Mouse (Mus musculus) T-cell, adult 2 months (primary cell): Measurements from ENCODE around the gene Dnah2.

Experiments
- DNase-seq: peaks from one replicate; pipeline ENCODE4 v3.0.0; 2022; ENCODE audit warnings: low spot score

The Dnah2 gene

GRCm38 (mm10) chr11:69528031-69528390 is 20.9 kb downstream of the Dnah2 start:
- DNase-seq = no peak

- DNase-seq = no peak
Observed at GRCm38 (mm10) chr11:69527098-69528030, 21.5 kb downstream of the Dnah2 start.

- DNase-seq = no peak
Observed at GRCm38 (mm10) chr11:69526631-69527030, 22.3 kb downstream of the Dnah2 start.

- no peak for DNase-seq
Observed at GRCm38 (mm10) chr11:69525661-69526060, 23.2 kb downstream of the Dnah2 start.

- no peak for DNase-seq
Observed at GRCm38 (mm10) chr11:69523651-69524050, 25.3 kb downstream of the Dnah2 start.

GRCm38 (mm10) chr11:69521526-69522149 is 27.3 kb downstream of the Dnah2 start:
- DNase-seq = no peak

GRCm38 (mm10) chr11:69519976-69520375 is 28.9 kb downstream of the Dnah2 start:
- DNase-seq = no peak

- no peak for DNase-seq
Observed at GRCm38 (mm10) chr11:69516661-69517060, 32.2 kb downstream of the Dnah2 start.

GRCm38 (mm10) chr11:69516151-69516640 is 32.7 kb downstream of the Dnah2 start:
- no peak for DNase-seq

GRCm38 (mm10) chr11:69513840-69514239 is 35.1 kb downstream of the Dnah2 start:
- DNase-seq = peak; percentile 65

- no peak for DNase-seq
Observed at GRCm38 (mm10) chr11:69510796-69511496, 38.0 kb downstream of the Dnah2 start.

GRCm38 (mm10) chr11:69503863-69504280 is 45.0 kb downstream of the Dnah2 start:
- DNase-seq = no peak

GRCm38 (mm10) chr11:69501555-69501954 is 47.4 kb downstream of the Dnah2 start:
- no peak for DNase-seq

- DNase-seq = no peak
Observed at GRCm38 (mm10) chr11:69499140-69499539, 49.8 kb downstream of the Dnah2 start.

- DNase-seq = peak; percentile 36
Observed at GRCm38 (mm10) chr11:69491711-69492110, 57.2 kb downstream of the Dnah2 start.

GRCm38 (mm10) chr11:69490898-69491297 is 58.0 kb downstream of the Dnah2 start:
- no peak for DNase-seq

GRCm38 (mm10) chr11:69487474-69487873 is 61.4 kb downstream of the Dnah2 start:
- no peak for DNase-seq

GRCm38 (mm10) chr11:69477645-69478044 is 71.3 kb downstream of the Dnah2 start:
- no peak for DNase-seq

- DNase-seq = no peak
Observed at GRCm38 (mm10) chr11:69476802-69477201, 72.1 kb downstream of the Dnah2 start.

- DNase-seq = no peak
Observed at GRCm38 (mm10) chr11:69474737-69475136, 74.2 kb downstream of the Dnah2 start.

- DNase-seq = peak; percentile 44
Observed at GRCm38 (mm10) chr11:69472687-69473086, 76.2 kb downstream of the Dnah2 start.

GRCm38 (mm10) chr11:69471491-69471890 is 77.4 kb downstream of the Dnah2 start:
- DNase-seq = no peak

- DNase-seq = no peak
Observed at GRCm38 (mm10) chr11:69469301-69469700, 79.6 kb downstream of the Dnah2 start.
